Mouse (Mus musculus) liver, adult 2 months (tissue): Measurements from ENCODE around the gene Fth1. TPM values are rescaled to one million over a fixed set of nuclear protein-coding genes. Genes with fewer than 3 reads are reported as not detected.
"Not testable (repeated sequence)": the region's sequence is repeated elsewhere in the genome, so short reads cannot be mapped to it uniquely, and the experiment has no call there.

ENCODE experiments used
- DNase-seq: peaks from one replicate; pipeline ENCODE4 v3.0.0-alpha.2; 2011; ENCODE audit warnings: low read depth, low spot score; ENCODE audit errors: extremely low read depth
- H3K27ac ChIP-seq: fragments of 200-500 bp; replicated peaks from 2 replicates; pipeline ENCODE4 v1.5.1; 2012; ENCODE audit warnings: low read depth, mild to moderate bottlenecking, control low read depth, inconsistent platforms, low read length; ENCODE audit not compliant: insufficient read depth
- H3K27me3 ChIP-seq: fragments of 200-500 bp; 2 replicates; pipeline ENCODE4 v1.6.1; 2012; ENCODE audit warnings: mild to moderate bottlenecking, moderate library complexity, low read length, inconsistent platforms; ENCODE audit not compliant: control insufficient read depth, insufficient read depth
- H3K36me3 ChIP-seq: fragments of 200-500 bp; 2 replicates; pipeline ENCODE4 v1.6.1; 2012; ENCODE audit warnings: low read length, inconsistent platforms; ENCODE audit not compliant: control insufficient read depth, insufficient read depth
- H3K4me1 ChIP-seq: fragments of 200-500 bp; 2 replicates; pipeline ENCODE4 v1.6.1; 2011; ENCODE audit warnings: low read length; ENCODE audit not compliant: control insufficient read depth, insufficient read depth
- H3K4me3 ChIP-seq: fragments of 200-500 bp; 2 replicates; pipeline ENCODE4 v1.5.1; 2011; ENCODE audit warnings: low read depth, mild to moderate bottlenecking, control low read depth, low read length, moderate library complexity; ENCODE audit not compliant: insufficient read depth
- H3K79me2 ChIP-seq: fragments of 200-500 bp; 2 replicates; pipeline ENCODE4 v1.6.1; 2012; ENCODE audit warnings: inconsistent platforms, mild to moderate bottlenecking, low read length, moderate library complexity; ENCODE audit not compliant: control insufficient read depth, insufficient read depth
- H3K9ac ChIP-seq: fragments of 200-500 bp; 2 replicates; pipeline ENCODE4 v1.6.1; 2012; ENCODE audit warnings: low read depth, mild to moderate bottlenecking, control low read depth, inconsistent platforms, low read length
- CTCF ChIP-seq: fragments of 200-500 bp; IDR thresholded peaks from 2 replicates; pipeline ENCODE4 v1.5.1; 2011; ENCODE audit warnings: low read depth, low read length, control low read depth
- POLR2A ChIP-seq: fragments of 200-500 bp; IDR thresholded peaks from 2 replicates; pipeline ENCODE4 v1.6.1; 2011; ENCODE audit warnings: low read length, control low read depth; ENCODE audit not compliant: insufficient read depth; ENCODE audit errors: extremely low read depth
- WGBS: fragments of 180-500 bp; shearing (Covaris S2); methylation state at CpG from one replicate; pipeline ENCODE4 v1.1.7; 2018; 5-methylcytosine and 5-hydroxymethylcytosine counted together
- polyA plus RNA-seq: library from polyadenylated mRNA; depleted of rRNA; stranded (reverse); fragments of >200 nt; gene quantifications from 2 replicates; pipeline ENCODE4 v1.2.3, GENCODE M21; 2012; rRNA removed
- total RNA-seq: library from RNA; depleted of rRNA; stranded (reverse); fragments of >200 nt; gene quantifications from 2 replicates; pipeline ENCODE4 v1.2.3, GENCODE M21; 2014; rRNA removed

The Fth1 gene
- total RNA-seq: 1,154 and 1,241 TPM in 2 replicates
- polyA plus RNA-seq: 7,340 and 8,771 TPM in 2 replicates

- TF ChIP-seq CTCF: no peak
- Histone ChIP-seq H3K4me1 (peaks cover 38% of the 10 kb centered on the region), H3K9ac (no peak within 1 kb of the TSS), H3K79me2 (peaks cover 7% of the 10 kb centered on the region; the same call in 1 of the 2 replicates), H3K27ac (peak within 1 kb of the TSS; percentile 93; the same call in 1 of the 2 replicates), H3K27me3 (no peaks in the 10 kb centered on the region), H3K36me3 (peaks cover 16% of the 10 kb centered on the region), H3K4me3 (no peak within 1 kb of the TSS)
- DNase-seq: no peak
- WGBS: 94% methylated on average over 4 of the region's 4 CpGs
Observed at GRCm38 (mm10) chr19:9980258-9980657, at the start of gene Fth1. Fth1 (plus strand) TSS chr19:9980598.

- DNase-seq: peak; percentile 35
- not testable (repeated sequence) for H3K36me3 ChIP-seq, H3K4me1 ChIP-seq, H3K4me3 ChIP-seq, H3K27me3 ChIP-seq, H3K9ac ChIP-seq, H3K79me2 ChIP-seq
- WGBS: 47% methylated on average over 2 of the region's 2 CpGs
- H3K27ac ChIP-seq: 0 out of 2 replicates have a peak overlapping the region, but pooled peaks have one; percentile 20
Observed at GRCm38 (mm10) chr19:9931167-9931607, 49.2 kb upstream of the Fth1 start.

- H3K79me2 ChIP-seq: no peaks in the 10 kb centered on the region
- H3K27me3 ChIP-seq: no peaks in the 10 kb centered on the region
- no peak overlapping the region for H3K27ac ChIP-seq
- WGBS: 84% methylated on average over 2 of the region's 2 CpGs
- H3K4me1 ChIP-seq: peaks cover 3% of the 10 kb centered on the region
- H3K36me3 ChIP-seq: no peaks in the 10 kb centered on the region
- no peak overlapping the region for H3K4me3 ChIP-seq
- no peak overlapping the region for H3K9ac ChIP-seq
- no peak for DNase-seq
- no peak for TF ChIP-seq CTCF
- TF ChIP-seq POLR2A: no peak
Observed at GRCm38 (mm10) chr19:9933908-9934307, 46.5 kb upstream of the Fth1 start.

- H3K27ac ChIP-seq: no peak overlapping the region
- H3K9ac ChIP-seq: no peak overlapping the region
- DNase-seq: no peak
- H3K36me3 ChIP-seq: no peaks in the 10 kb centered on the region
- H3K4me1 ChIP-seq: peaks cover 3% of the 10 kb centered on the region
- no peaks in the 10 kb centered on the region for H3K27me3 ChIP-seq
- TF ChIP-seq POLR2A (no peak), CTCF (no peak)
- no peaks in the 10 kb centered on the region for H3K79me2 ChIP-seq
- 81% methylated on average over 5 of the region's 5 CpGs for WGBS
- H3K4me3 ChIP-seq: no peak overlapping the region
Observed at GRCm38 (mm10) chr19:9936579-9936978, 43.8 kb upstream of the Fth1 start.

- no peak overlapping the region for H3K9ac ChIP-seq
- TF ChIP-seq POLR2A: no peak
- TF ChIP-seq CTCF: no peak
- no peaks in the 10 kb centered on the region for H3K27me3 ChIP-seq
- no peak overlapping the region for H3K27ac ChIP-seq
- H3K79me2 ChIP-seq: no peaks in the 10 kb centered on the region
- H3K4me1 ChIP-seq: peaks cover 5% of the 10 kb centered on the region
- H3K36me3 ChIP-seq: no peaks in the 10 kb centered on the region
- no peak overlapping the region for H3K4me3 ChIP-seq
- no peak for DNase-seq
- WGBS: 91% methylated on average over 5 of the region's 5 CpGs
Observed at GRCm38 (mm10) chr19:9937428-9937827, 43.0 kb upstream of the Fth1 start.

- Histone ChIP-seq H3K27me3 (no peaks in the 10 kb centered on the region), H3K36me3 (no peaks in the 10 kb centered on the region), H3K79me2 (no peaks in the 10 kb centered on the region), H3K9ac (no peak overlapping the region), H3K4me3 (no peak overlapping the region), H3K4me1 (peaks cover 5% of the 10 kb centered on the region), H3K27ac (no peak overlapping the region)
- no peak for DNase-seq
- TF ChIP-seq CTCF (no peak), POLR2A (no peak)
- WGBS: 56% methylated on average over 6 of the region's 6 CpGs
Observed at GRCm38 (mm10) chr19:9938156-9938823, 42.1 kb upstream of the Fth1 start.
